Mouse (Mus musculus): ENCODE measurements at regions not wholly inside any gene's neighbourhood (a gene's known extent, or its start where the extent isn't known, plus 50 kb on each side); places are given as distances from the start of the nearest gene placed in this dataset.
A peak's percentile ranks its signal among the peaks of the same experiment; 100 is the strongest.

DNA sequence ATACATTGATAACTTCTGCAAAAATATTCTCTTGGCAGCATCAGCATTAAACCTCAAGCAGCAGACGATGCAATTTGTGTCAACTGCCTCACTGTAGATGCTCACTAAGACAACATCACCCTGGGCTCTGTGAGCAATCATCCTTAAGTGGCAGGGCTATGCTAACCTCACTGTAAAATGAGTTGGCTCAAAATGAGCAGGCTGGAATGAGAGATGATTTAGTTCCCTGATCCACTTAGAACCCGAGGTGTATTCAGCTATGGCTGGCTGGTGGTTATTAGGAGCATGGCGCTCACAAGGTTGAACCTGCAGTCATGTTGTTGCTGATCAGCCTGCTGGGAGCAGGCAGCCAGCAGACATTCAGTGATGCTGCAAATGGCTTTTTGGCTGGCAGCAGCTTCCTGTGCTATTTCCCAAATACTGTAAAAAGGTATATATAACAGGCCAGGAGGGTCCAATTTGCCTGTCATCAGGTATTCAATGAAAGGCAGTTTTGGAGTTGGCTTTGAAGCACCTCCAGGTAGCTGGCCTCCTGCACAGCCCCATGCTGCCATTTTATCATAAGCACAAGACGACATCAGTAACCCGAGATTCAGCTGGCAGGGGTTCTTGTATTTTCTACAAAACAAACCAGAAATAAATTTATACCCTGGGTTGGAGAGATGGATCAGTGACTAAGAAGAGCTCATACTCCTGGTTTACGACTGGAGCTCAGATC is 159.6 kb upstream of the Nrsn1 start:
- ChIA-PET POLR2A (no interaction called here), CTCF (interaction anchor here (1.3 to 1.6 kb wide), 2 partner anchors 8 to 58 kb away, joined by 3 read pairs; no protein-coding TSS in a partner anchor)
- H3K27me3 ChIP-seq = no peaks in the 10 kb centered on the region
- ATAC-seq (no peak), DNase-seq (ENCODE audit: low read depth, low spot score) (no peak)
- no peak for TF ChIP-seq CTCF (IDR thresholded peaks at IDR 0.05)
- in situ Hi-C loops (cut with MboI; ENCODE audit: low pct_unique_long_range_greater_than_20kb) = no loop called here

GRCm38 (mm10) chr13:25403182-25403795 is 133.0 kb upstream of the Nrsn1 start:
- DNase-seq (ENCODE audit: low read depth, low spot score) = no peak
- no peaks in the 10 kb centered on the region for H3K27me3 ChIP-seq
- POLR2A ChIA-PET = no interaction called here
- CTCF ChIA-PET = interaction anchor here (1.5 to 1.6 kb wide), 2 partner anchors 9 to 14 kb away, joined by 3 to 7 read pairs; no protein-coding TSS in a partner anchor
- ATAC-seq = no peak
- no peak for TF ChIP-seq CTCF (IDR thresholded peaks at IDR 0.05)
- in situ Hi-C loops (cut with MboI; ENCODE audit: low pct_unique_long_range_greater_than_20kb) = no loop called here

DNA sequence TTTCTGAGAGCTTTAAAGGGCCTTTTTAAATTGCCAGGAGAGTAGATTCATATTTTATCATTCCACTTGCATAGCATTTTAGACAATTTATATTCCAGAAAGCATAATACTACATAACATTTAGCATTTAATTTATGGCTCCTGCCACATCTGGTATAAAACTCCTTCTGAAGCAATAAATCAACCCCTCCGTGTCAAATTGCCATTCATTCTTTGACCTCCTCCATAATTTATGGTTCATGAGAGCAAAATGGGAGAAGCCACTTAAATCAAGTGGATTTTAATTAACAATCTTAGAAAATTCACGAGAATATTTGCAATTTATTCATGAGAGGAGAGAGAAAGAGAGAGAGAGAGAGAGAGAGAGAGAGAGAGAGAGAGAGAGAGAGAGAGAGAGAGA is 132.4 kb upstream of the Nrsn1 start:
- in situ Hi-C loops (cut with MboI; ENCODE audit: low pct_unique_long_range_greater_than_20kb) = no loop called here
- CTCF ChIA-PET = interaction anchor here (1.3 to 1.6 kb wide), 2 partner anchors 13 to 14 kb away, joined by 3 to 7 read pairs; no protein-coding TSS in a partner anchor
- ATAC-seq (no peak), DNase-seq (ENCODE audit: low read depth, low spot score) (no peak)
- POLR2A ChIA-PET = no interaction called here
- H3K27me3 ChIP-seq = no peaks in the 10 kb centered on the region
- TF ChIP-seq CTCF (IDR thresholded peaks at IDR 0.05) = no peak

DNA sequence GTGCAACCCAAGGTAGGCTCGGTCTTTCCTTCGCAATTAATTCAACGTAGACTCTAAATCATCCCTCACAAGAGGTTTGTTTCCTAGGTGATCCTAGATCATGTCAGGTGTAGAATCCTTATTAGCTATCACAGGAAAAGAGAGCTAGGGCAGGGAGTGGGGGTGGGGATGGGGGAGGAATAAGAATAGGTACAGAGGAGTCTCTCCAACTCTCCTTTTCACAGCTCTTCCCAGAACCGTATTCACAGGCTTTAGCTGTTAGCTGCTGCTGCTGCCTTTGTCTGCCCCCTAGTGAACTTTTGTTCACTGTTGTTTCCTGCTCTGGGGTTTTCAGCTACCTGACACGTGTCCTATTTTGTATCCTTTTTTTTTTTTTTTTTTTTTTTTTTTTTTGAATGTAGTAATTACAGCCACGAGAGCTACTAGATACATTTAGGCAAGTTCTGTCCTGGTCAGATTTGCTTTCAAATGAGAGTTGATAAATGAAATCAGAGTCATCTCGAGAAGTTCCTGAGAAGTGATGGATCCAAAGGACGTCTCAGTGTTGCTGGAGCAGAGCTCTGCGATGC is 131.7 kb upstream of the Nrsn1 start:
- ATAC-seq = no peak
- POLR2A ChIA-PET = no interaction called here
- CTCF ChIA-PET = interaction anchor here (1.3 kb wide), 1 partner anchor 14 kb away, joined by 3 read pairs; no protein-coding TSS in a partner anchor
- H3K27me3 ChIP-seq = no peaks in the 10 kb centered on the region
- in situ Hi-C loops (cut with MboI; ENCODE audit: low pct_unique_long_range_greater_than_20kb) = no loop called here
- DNase-seq (ENCODE audit: low read depth, low spot score) = no peak
- TF ChIP-seq CTCF (IDR thresholded peaks at IDR 0.05) = no peak

DNA sequence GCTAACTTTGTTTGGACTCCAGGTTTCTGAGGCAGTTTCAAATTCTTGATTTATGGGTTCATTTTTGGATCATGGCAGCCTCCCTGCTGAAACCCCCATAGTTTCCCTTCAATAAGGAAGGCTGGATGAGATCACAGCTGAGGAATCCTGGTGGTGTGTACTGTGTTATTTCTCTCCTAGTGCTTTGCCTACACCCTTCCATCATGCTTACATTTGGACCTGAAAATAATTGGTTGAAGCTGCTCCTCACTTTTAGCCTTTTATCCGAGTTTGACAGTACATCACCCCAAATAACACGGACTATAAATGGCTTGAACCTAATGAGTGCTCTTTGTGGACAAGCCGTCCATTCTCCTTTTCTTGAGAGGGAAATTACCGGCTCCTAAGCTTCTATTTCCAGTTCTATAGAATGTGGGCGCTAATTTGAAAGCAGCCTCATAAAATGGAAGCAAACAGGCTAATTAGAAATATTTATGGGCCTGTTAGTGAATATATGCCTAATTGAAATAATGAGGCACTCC is 122.5 kb upstream of the Nrsn1 start:
- ATAC-seq (no peak), DNase-seq (ENCODE audit: low read depth, low spot score) (no peak)
- POLR2A ChIA-PET = no interaction called here
- no peak for TF ChIP-seq CTCF (IDR thresholded peaks at IDR 0.05)
- in situ Hi-C loops (cut with MboI; ENCODE audit: low pct_unique_long_range_greater_than_20kb) = no loop called here
- CTCF ChIA-PET = interaction anchor here (1.2 kb wide), 1 partner anchor 8 kb away, joined by 4 read pairs; no protein-coding TSS in a partner anchor
- no peaks in the 10 kb centered on the region for H3K27me3 ChIP-seq

GRCm38 (mm10) chr13:25362627-25362967 is 92.3 kb upstream of the Nrsn1 start:
- POLR2A ChIA-PET = no interaction called here
- ATAC-seq (no peak), DNase-seq (ENCODE audit: low read depth, low spot score) (no peak)
- CTCF ChIA-PET = interaction anchor here (1.5 kb wide), 1 partner anchor 17 kb away, joined by 4 read pairs; no protein-coding TSS in a partner anchor
- H3K27me3 ChIP-seq = no peaks in the 10 kb centered on the region
- TF ChIP-seq CTCF (IDR thresholded peaks at IDR 0.05) = no peak
- in situ Hi-C loops (cut with MboI; ENCODE audit: low pct_unique_long_range_greater_than_20kb) = no loop called here

GRCm38 (mm10) chr13:25361850-25362626 is 91.7 kb upstream of the Nrsn1 start:
- ChIA-PET CTCF (interaction anchor here (1.5 kb wide), 1 partner anchor 16 kb away, joined by 4 read pairs; no protein-coding TSS in a partner anchor), POLR2A (no interaction called here)
- DNase-seq (ENCODE audit: low read depth, low spot score) = no peak
- no peak for TF ChIP-seq CTCF (IDR thresholded peaks at IDR 0.05)
- in situ Hi-C loops (cut with MboI; ENCODE audit: low pct_unique_long_range_greater_than_20kb) = no loop called here
- no peak for ATAC-seq
- H3K27me3 ChIP-seq = no peaks in the 10 kb centered on the region

- ATAC-seq (no peak), DNase-seq (ENCODE audit: low read depth, low spot score) (no peak)
- TF ChIP-seq CTCF (IDR thresholded peaks at IDR 0.05) = peak; percentile 69
- no peaks in the 10 kb centered on the region for H3K27me3 ChIP-seq
- CTCF ChIA-PET = interaction anchor here (1.0 to 1.7 kb wide), 4 partner anchors 9 to 144 kb away, joined by 3 to 5 read pairs (median 4); no protein-coding TSS in a partner anchor
- POLR2A ChIA-PET = no interaction called here
- in situ Hi-C loops (cut with MboI; ENCODE audit: low pct_unique_long_range_greater_than_20kb) = loop anchor here (5.0 to 10.0 kb wide), 3 partner anchors 160 to 323 kb away; partner anchors contain the start of gene Mrs2
These were observed 77.3 kb upstream of the Nrsn1 start for GRCm38 (mm10) chr13:25347558-25347957.

DNA sequence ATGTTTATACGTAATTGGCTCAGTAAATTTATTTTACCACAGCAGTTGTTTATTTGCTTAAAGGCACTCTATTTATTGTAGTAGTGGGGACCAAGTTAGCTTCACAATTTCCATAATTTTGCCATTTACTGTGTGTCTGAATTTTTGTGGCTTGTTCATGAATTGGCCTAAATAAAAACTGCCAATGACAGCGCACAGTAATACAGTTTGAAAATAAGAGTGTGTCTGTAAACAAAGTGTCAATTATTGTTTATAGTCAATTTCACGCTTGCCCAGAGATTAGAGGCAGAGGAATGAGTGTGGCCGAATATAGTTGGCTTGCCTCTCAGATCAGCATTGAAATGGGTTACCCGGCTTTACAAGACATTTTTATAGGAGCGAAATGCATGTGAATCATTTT is 73.0 kb upstream of the Nrsn1 start:
- no peak for TF ChIP-seq CTCF (IDR thresholded peaks at IDR 0.05)
- H3K27me3 ChIP-seq = no peaks in the 10 kb centered on the region
- DNase-seq (ENCODE audit: low read depth, low spot score) (no peak), ATAC-seq (no peak)
- CTCF ChIA-PET = no interaction called here
- POLR2A ChIA-PET = interaction anchor here (0.6 kb wide), 1 partner anchor 156 kb away, joined by 3 read pairs; no protein-coding TSS in a partner anchor
- in situ Hi-C loops (cut with MboI; ENCODE audit: low pct_unique_long_range_greater_than_20kb) = loop anchor here (10.0 kb wide), 1 partner anchor 319 kb away; the partner anchor contains the start of gene Mrs2

- ATAC-seq (no peak), DNase-seq (ENCODE audit: low read depth, low spot score) (no peak)
- TF ChIP-seq CTCF (IDR thresholded peaks at IDR 0.05) = no peak
- in situ Hi-C loops (cut with MboI; ENCODE audit: low pct_unique_long_range_greater_than_20kb) = loop anchor here (10.0 kb wide), 1 partner anchor 317 kb away; the partner anchor contains the start of gene Mrs2
- no peaks in the 10 kb centered on the region for H3K27me3 ChIP-seq
- ChIA-PET CTCF (no interaction called here), POLR2A (no interaction called here)
These were observed 71.5 kb upstream of the Nrsn1 start for GRCm38 (mm10) chr13:25341826-25342225.

All from Patski (cell line).